Mouse (Mus musculus): ENCODE results near the gene Sub1.

Sub1 gene

DNA sequence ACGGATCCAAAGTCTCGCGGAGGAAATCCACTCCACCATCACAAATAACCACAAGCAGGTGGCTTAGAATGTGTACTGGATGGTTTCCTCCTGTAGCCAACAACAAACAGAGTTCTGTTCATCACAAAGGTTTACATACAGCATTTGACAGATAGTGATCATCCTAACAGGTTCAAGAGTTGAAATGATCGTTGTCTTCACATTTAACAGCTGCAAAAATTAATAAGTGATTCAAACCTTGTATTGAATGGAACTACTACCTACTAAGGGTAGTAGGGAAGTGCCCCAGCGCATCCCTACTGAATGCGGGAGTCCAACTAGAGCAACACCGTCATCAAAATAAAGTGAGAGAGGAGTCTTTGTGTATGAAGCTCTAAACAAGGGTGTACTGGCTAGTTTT, at the start of gene Sub1:
Gene Sub1, minus strand, starts transcription at position 101 of the 400 bp plus-strand sequence.
- no peak for DNase-seq

GRCm38 (mm10) chr15:12040407-12040710, 43.6 kb upstream of the Sub1 start:
- DNase-seq = no peak

DNA sequence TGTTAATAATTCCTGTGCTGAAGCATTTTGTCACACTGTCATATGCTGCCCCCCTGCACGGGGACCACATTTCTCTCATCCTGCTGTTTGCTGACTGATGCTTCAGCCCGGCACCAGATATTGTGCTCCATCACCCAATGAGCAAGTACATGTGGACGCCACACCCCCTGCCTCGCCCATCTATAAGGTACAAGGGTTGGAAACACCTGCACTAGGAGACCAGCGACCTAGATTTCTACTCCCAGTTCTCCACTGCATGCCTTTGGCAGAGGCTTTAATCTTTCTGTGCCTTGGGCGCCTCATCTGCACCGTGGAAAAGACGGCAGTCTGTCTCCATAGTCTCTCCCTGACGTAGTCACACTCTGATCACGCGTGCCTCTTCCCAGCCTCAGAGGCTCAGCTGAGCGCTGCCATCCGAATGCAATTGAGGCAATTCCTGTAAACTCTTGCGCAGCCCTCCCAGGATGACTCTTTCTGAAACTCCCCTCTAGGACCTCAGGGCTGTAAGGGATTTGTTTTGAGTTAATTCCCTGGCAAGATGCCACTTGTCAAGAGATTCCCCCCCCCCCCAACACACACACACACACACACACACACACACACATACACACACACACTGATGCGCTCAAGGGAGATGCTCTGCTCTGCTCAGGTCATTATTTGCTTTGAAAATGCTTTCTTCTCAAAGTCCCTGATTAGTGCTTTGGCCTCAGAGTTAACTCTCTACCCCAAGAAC, 43.1 kb upstream of the Sub1 start:
- no peak for DNase-seq

- no peak for DNase-seq
These were observed 42.5 kb upstream of the Sub1 start for GRCm38 (mm10) chr15:12039256-12039655.

- DNase-seq = no peak
These were observed 41.3 kb upstream of the Sub1 start for GRCm38 (mm10) chr15:12037866-12038625.

DNA sequence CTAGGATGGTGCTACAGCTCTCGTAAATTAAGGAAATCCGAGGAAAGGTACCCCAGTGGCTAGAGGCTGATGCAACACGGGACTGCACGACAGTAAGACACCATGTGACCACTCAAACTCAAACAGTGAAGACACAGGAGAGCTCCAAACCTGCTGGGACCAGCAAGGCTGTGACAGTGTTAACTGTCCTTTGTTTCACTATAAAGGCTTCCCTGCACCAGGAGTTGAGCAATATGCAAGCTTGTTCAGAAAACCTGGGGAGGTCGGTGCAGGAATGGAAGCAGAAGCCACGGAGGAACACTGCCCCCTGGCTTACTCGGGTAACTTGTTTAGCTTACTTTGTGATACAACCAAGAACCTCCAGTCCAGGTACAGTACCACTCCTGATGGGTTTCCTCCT, 40.4 kb upstream of the Sub1 start:
- DNase-seq = no peak

DNA sequence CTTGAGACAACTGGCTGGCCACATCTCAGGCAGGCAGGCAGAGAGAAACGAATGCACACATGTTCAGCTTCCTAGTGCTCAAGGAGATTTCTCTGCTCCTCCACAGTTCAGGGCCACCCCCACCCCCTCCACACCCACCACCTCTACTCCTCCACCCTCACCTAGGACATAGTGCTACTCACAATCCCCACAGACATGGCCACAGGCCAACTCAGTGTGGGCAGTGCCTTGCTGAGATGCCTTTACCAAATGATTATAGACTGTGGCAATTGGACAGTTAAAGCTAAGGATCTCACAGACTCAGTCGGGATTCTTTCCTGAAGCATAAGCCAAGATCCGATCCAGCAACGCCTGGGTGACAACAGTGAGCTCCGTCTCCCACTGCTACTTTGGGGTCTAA, 39.9 kb upstream of the Sub1 start:
- DNase-seq = no peak

- no peak for DNase-seq
These were observed 37.5 kb upstream of the Sub1 start for GRCm38 (mm10) chr15:12034317-12034716.

DNA sequence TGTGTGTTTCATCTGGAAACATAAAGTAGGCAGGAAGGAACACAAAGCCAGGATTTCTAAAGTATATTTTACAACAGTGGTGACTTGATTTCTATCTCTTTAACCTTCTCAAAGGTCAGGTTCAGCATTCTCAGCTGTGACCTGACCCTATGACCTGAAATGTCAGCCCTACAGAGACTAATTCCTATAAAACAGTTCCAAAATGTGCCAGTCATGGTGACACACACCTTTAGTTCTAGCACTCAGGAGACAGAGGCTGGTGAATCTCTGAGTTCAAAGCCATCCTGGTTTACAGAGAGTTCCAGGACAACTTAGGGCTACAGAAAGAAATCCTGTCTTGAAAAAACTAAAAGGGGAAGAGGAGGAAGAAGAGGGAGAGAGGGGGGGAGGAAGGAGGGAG, 36.4 kb upstream of the Sub1 start:
- DNase-seq = no peak

DNA sequence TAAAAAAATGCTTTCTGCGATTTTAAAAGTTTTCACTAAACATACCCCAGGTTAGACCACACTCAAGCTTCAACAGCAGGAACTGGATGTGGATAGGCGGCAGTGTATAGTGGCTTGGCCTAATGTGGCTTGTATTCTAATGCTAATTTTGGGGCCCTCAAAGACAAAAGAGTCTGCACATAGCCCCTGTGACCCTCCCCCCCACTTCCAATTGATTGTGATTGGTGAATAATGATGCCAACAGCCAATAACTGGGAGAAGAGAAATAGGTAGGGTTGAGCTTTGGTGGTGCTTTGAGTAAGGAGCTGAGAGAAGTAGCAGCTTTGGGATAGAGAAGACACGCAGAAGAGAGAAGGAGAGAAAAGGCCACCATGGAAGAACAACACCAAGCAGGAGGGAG, 35.7 kb upstream of the Sub1 start:
- no peak for DNase-seq

GRCm38 (mm10) chr15:12031861-12032260, 35.1 kb upstream of the Sub1 start:
- DNase-seq = no peak

GRCm38 (mm10) chr15:12030221-12030620, 33.4 kb upstream of the Sub1 start:
- DNase-seq = no peak

- no peak for DNase-seq
These were observed 31.0 kb upstream of the Sub1 start for GRCm38 (mm10) chr15:12027807-12028206.

DNA sequence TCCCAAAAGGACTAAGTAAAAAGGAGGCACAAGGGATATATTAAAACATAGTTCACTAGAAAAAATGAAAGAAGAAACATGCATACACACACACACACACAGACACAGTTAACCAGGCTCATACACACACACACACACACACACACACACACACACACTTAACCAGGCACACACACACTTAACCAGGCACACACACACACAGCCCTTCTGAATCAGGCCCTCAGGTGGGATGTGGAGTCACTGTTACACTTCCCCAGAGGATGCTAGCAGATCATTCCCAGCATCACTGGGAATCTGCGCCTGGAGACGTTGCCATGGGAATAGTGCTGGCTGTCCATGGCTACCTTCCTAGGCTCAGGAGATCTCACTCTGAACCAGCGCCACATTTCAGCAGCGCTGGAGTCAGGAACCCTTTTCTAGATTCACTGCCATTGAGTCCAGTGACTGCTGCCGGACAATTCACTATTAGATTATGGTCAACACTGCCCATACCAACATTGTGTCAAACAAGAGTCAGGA, 30.2 kb upstream of the Sub1 start:
- no peak for DNase-seq

- DNase-seq = no peak
These were observed 29.2 kb upstream of the Sub1 start for GRCm38 (mm10) chr15:12026026-12026425.

GRCm38 (mm10) chr15:12025341-12025740, 28.6 kb upstream of the Sub1 start:
- no peak for DNase-seq

DNA sequence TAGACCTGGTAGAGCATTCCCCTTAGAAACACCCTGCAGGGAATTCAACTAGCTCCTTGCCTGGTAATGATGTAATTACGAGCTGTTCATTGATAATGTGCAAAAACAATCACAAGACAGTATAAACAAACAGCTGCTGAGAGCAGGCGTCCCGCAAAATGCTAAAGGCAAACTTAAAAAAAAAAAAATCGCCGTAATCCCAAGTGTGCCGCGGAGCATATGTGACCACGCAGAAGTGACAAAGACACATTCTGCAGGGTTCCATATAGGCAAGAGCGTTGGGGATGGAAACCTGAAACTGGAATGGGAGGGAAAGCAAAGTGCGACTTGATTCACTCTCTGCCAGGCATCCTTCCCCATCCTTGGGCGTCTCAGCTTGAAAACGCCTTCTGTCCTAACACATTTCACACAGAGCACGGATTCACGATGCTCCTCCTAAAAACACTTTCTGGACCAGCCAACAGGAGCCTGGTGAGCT, 28.0 kb upstream of the Sub1 start:
- DNase-seq = no peak

- DNase-seq = no peak
These were observed 22.7 kb upstream of the Sub1 start for GRCm38 (mm10) chr15:12019443-12019842.

GRCm38 (mm10) chr15:12018428-12018757, 21.6 kb upstream of the Sub1 start:
- DNase-seq = no peak

GRCm38 (mm10) chr15:12017700-12018427, 21.1 kb upstream of the Sub1 start:
- DNase-seq = no peak

GRCm38 (mm10) chr15:12014197-12014905, 17.6 kb upstream of the Sub1 start:
- no peak for DNase-seq

DNA sequence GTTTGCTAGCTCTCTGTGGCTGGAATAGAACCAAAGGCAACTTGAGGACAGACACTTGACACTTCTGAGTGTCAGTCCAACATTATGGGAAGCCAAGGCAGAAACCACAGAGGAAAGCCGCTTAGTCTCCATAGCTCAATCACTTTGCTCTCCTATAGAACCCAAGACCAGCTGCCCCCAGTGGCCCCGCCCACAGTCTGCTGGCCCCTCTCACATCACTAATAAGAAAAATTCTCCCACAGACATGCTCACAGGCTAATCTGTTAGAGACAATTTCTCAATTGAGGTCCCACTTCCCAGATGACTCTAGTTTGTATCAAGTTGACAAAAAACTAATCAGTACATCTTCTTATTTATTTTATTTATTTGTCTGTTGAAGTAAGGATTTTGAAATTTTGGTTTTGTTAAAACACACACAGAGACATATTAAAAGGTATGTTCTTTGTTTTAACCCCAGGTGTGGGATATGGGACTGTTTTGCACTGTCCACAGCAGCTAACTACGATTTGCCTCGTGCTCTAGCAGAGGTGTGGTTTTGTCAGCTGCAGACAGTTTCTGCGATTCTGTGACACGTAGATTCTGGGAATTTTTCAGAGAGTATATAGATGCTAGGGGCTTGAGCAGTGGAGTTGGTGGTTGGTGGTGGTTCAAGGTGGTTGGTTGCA, 16.9 kb upstream of the Sub1 start:
- no peak for DNase-seq
